Mouse (Mus musculus) heart, postnatal 0 days (tissue): ENCODE data around the gene Src. TPM values are rescaled to one million over a fixed set of nuclear protein-coding genes. Genes with fewer than 3 reads are reported as not detected.

Experiments used
- ATAC-seq: fragments of 200-750 bp; cut with Nextera tagmentation; 2 replicates; pipeline ENCODE4 v1.8.0; 2017; ENCODE audit warnings: low read depth, moderate number of reproducible peaks, moderate library complexity; ENCODE audit not compliant: insufficient read depth
- DNase-seq: peaks from one replicate; pipeline ENCODE4 v3.0.0-alpha.2; 2016; ENCODE audit warnings: low spot score
- H3K27ac ChIP-seq: fragments of 300-500 bp; sonication (generic); 2 replicates; pipeline ENCODE4 v1.5.1; 2014; ENCODE audit warnings: low read depth, mild to moderate bottlenecking
- H3K27me3 ChIP-seq: fragments of 300-500 bp; sonication (generic); 2 replicates; pipeline ENCODE4 v1.6.1; 2014; ENCODE audit warnings: low read length, mixed read lengths; ENCODE audit not compliant: control insufficient read depth, insufficient read depth
- H3K36me3 ChIP-seq: fragments of 300-500 bp; sonication (generic); replicated peaks from 2 replicates; pipeline ENCODE4 v1.6.1; 2014; ENCODE audit warnings: low read length, mixed read lengths; ENCODE audit not compliant: control insufficient read depth, insufficient read depth
- H3K4me1 ChIP-seq: fragments of 300-500 bp; sonication (generic); 2 replicates; pipeline ENCODE4 v1.6.1; 2014; ENCODE audit warnings: antibody characterized with exemption; ENCODE audit not compliant: control insufficient read depth, insufficient read depth
- H3K4me2 ChIP-seq: fragments of 300-500 bp; sonication (generic); 2 replicates; pipeline ENCODE4 v1.6.1; 2014; ENCODE audit warnings: low read depth, mild to moderate bottlenecking, low read length, moderate library complexity
- H3K4me3 ChIP-seq: fragments of 300-500 bp; sonication (generic); 2 replicates; pipeline ENCODE4 v1.5.1; 2014; ENCODE audit warnings: low read depth, low read length
- H3K9ac ChIP-seq: fragments of 300-500 bp; sonication (generic); replicated peaks from 2 replicates; pipeline ENCODE4 v1.6.1; 2014; ENCODE audit warnings: low read depth, low read length, mixed read lengths
- H3K9me3 ChIP-seq: fragments of 300-500 bp; sonication (generic); replicated peaks from 2 replicates; pipeline ENCODE4 v1.6.1; 2016; ENCODE audit warnings: low read length; ENCODE audit not compliant: control insufficient read depth
- CTCF ChIP-seq: IDR thresholded peaks from 2 replicates; pipeline ENCODE4 v1.5.1; 2016; ENCODE audit warnings: antibody characterized with exemption, control low read depth, low read depth
- EP300 ChIP-seq: IDR thresholded peaks from 2 replicates; pipeline ENCODE4 v1.6.1; 2016; ENCODE audit warnings: antibody characterized with exemption, low read depth
- WGBS: fragments of 180-500 bp; shearing (Covaris S2); extraction: QIAGEN DNeasy Blood & Tissue Kit; methylation state at CpG from one replicate; pipeline ENCODE4 v1.1.7; 2014; 5-methylcytosine and 5-hydroxymethylcytosine counted together
- polyA plus RNA-seq: library from polyadenylated mRNA; unstranded; fragments of >200 nt; fragmentation: Nextera tagmentation; extraction: Ambion mirVana; gene quantifications from 2 replicates; pipeline ENCODE4 v1.2.1, GENCODE M21; 2015
- total RNA-seq: library from RNA; depleted of rRNA; stranded (reverse); fragments of >200 nt; gene quantifications from 2 replicates; pipeline ENCODE4 v1.2.3, GENCODE M21; 2014; ENCODE audit warnings: low replicate concordance

Gene Src
- total and polyA plus RNA-seq, 2 experiments from 2014 or later = 2.9 to 14.2 TPM

DNA sequence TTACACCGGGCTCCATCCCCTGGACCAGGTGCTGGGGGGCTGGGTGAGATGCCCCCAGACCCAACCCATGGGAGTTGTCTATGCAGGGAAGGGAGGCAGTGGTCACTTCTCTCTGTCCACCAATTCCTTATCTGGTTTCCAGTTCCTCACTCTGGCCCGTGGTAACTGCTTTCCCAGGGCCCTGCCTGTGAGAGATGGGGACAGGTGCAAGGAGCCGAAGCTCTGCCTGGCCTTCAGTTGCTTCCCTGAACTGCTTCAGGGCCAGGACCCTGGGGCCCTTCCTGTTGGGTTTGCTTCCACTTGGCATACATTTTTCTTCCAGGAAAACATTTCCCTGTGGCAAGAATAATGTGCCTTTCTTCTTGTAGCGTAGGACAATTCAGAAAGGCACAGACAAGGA is 54.2 kb downstream of the Src start:
- DNase-seq (no peak), ATAC-seq (no peak)
- TF ChIP-seq EP300 (no peak), CTCF (no peak)
- 64% methylated on average over 4 of the region's 4 CpGs for WGBS
- no peak overlapping the region for H3K27ac ChIP-seq
- no peak overlapping the region for H3K4me3 ChIP-seq
- H3K4me2 ChIP-seq = no peak overlapping the region
- H3K27me3 ChIP-seq = no peaks in the 10 kb centered on the region
- no peaks in the 10 kb centered on the region for H3K9me3 ChIP-seq
- H3K9ac ChIP-seq = no peak overlapping the region
- H3K36me3 ChIP-seq = peaks cover 12% of the 10 kb centered on the region; the same call in 1 of the 2 replicates
- 0 out of 2 replicates have a peak, but pooled peaks cover 5% of the 10 kb centered on the region for H3K4me1 ChIP-seq

DNA sequence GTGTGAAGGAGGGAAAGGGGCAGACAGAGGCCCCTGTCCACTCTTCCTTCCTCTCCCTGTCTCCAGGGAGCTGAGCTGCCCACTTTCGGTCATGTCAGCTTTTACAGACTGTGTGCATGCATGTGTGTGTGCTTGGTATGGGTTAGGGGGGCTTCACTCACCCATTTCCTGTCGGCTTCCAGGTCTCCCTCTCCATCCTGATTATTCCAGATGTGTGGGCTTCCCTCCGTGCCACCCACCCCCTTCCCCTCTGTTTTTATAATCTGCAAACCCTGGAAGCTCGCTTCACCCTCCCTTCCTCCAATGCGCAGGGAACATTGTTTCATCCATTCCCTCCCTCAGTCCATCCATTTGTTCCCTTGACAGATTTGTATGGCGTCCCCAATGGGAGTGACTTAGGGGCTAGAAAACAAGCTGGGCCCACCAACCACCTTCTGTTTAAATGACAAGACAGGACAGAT is 56.1 kb downstream of the Src start:
- TF ChIP-seq EP300 (no peak), CTCF (no peak)
- WGBS = 49% methylated on average over 6 of the region's 6 CpGs
- 0 out of 2 replicates have a peak, but pooled peaks cover 5% of the 10 kb centered on the region for H3K4me1 ChIP-seq
- H3K9ac ChIP-seq = no peak overlapping the region
- H3K27ac ChIP-seq = no peak overlapping the region
- no peak overlapping the region for H3K4me2 ChIP-seq
- H3K9me3 ChIP-seq = no peaks in the 10 kb centered on the region
- no peak overlapping the region for H3K4me3 ChIP-seq
- no peak; the same call in 1 of the 2 replicates for ATAC-seq
- DNase-seq = no peak
- H3K36me3 ChIP-seq = 0 out of 2 replicates have a peak, but pooled peaks cover 7% of the 10 kb centered on the region
- 0 out of 2 replicates have a peak, but pooled peaks cover under 1% of the 10 kb centered on the region for H3K27me3 ChIP-seq

- H3K9ac ChIP-seq = no peak overlapping the region
- no peak overlapping the region for H3K27ac ChIP-seq
- TF ChIP-seq CTCF (no peak), EP300 (no peak)
- peaks cover 8% of the 10 kb centered on the region for H3K27me3 ChIP-seq
- WGBS = 41% methylated on average over 13 of the region's 13 CpGs
- no peak overlapping the region for H3K4me2 ChIP-seq
- no peak for DNase-seq
- H3K4me3 ChIP-seq = no peak overlapping the region
- H3K9me3 ChIP-seq = no peaks in the 10 kb centered on the region
- 0 out of 2 replicates have a peak, but pooled peaks cover 5% of the 10 kb centered on the region for H3K4me1 ChIP-seq
- ATAC-seq = no peak
- H3K36me3 ChIP-seq = no peaks in the 10 kb centered on the region
Observed at GRCm38 (mm10) chr2:157475437-157476379, 57.5 kb downstream of the Src start.

DNA sequence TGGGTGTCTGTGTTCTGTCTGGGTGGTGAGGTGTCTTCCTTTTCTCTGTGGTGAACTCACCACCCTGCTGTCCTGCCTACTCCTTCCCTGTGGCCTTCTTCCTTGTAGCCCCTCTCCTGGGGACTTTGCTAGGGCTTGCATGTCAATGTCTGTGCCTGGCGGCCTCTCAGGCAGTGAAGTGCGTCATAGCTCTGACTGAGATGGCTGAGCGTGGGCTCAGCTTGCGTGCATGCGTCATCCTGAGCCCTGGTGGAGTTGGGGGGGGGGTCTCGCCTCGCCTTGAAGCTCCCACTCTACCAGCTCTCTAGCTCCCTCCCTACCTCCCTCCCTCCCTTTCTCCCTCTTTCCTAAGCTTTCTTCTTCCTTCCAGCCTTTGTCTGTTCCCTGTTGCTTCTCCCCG is 60.4 kb downstream of the Src start:
- Histone ChIP-seq H3K4me1 (no peaks in the 10 kb centered on the region), H3K36me3 (no peaks in the 10 kb centered on the region), H3K27me3 (peaks cover 16% of the 10 kb centered on the region), H3K4me2 (no peak overlapping the region), H3K9ac (no peak overlapping the region), H3K9me3 (no peaks in the 10 kb centered on the region), H3K27ac (no peak overlapping the region), H3K4me3 (no peak overlapping the region)
- DNase-seq (no peak), ATAC-seq (no peak)
- TF ChIP-seq EP300 (no peak), CTCF (no peak)
- 67% methylated on average over 8 of the region's 8 CpGs for WGBS

GRCm38 (mm10) chr2:157479858-157480568 is 61.8 kb downstream of the Src start:
- WGBS = 37% methylated on average over 15 of the region's 15 CpGs
- H3K9ac ChIP-seq = no peak overlapping the region
- H3K27ac ChIP-seq = no peak overlapping the region
- no peak overlapping the region for H3K4me3 ChIP-seq
- H3K36me3 ChIP-seq = no peaks in the 10 kb centered on the region
- H3K4me1 ChIP-seq = no peaks in the 10 kb centered on the region
- H3K27me3 ChIP-seq = peaks cover 16% of the 10 kb centered on the region
- ATAC-seq (peak; percentile 67; the same call in 1 of the 2 replicates), DNase-seq (no peak)
- TF ChIP-seq EP300 (no peak), CTCF (peak; percentile 71)
- H3K4me2 ChIP-seq = no peak overlapping the region
- no peaks in the 10 kb centered on the region for H3K9me3 ChIP-seq
